Mouse (Mus musculus) right cerebral cortex, postnatal 4 days (tissue): ENCODE results near the gene Nipal3.

Experiments used
- DNase-seq: peaks from one replicate; pipeline ENCODE4 v3.0.0-alpha.2; 2022

Gene Nipal3

GRCm38 (mm10) chr4:135433443-135434394, 61.1 kb downstream of the Nipal3 start, which contains the start of gene Rcan3:
Gene Rcan3 (minus strand): TSS chr4:135433853.
- peak; percentile 83 for DNase-seq

GRCm38 (mm10) chr4:135433086-135433442, 61.8 kb downstream of the Nipal3 start:
- DNase-seq: no peak

DNA sequence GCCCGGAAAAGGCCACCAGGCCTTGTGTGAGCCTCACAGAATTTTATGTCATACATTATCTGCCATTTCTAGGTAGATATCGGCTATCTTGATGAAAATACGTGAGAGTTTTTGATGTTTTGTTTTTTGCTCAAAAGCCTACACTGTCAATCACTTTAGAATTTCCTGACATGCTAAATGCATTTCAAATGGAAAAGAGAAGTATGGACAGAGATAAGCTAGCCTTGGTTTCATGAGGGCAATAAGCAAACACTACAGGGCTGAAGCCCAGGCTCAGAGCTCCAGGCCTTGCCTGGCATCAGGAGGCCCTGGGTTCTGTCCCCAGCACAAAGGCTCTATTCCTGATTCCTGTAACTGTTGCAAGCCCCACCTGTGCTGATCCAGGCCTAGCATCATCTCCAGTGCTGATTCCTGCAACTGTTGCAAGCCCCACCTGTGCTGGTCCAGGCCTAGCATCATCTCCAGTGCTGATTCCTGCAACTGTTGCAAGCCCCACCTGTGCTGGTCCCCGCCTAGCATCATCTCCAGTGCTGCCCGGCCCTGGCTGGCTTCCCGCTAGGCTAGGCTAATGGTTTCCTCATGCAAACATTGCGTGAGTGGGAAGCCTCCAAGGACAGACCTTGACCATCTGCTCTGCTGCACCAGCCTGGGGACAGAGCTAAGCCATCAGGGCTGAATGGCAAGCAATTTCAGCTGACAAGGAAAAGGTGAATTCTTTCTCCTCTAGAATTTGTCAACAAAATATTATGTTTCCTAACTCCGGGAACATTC, 64.7 kb downstream of the Nipal3 start:
- no peak for DNase-seq

DNA sequence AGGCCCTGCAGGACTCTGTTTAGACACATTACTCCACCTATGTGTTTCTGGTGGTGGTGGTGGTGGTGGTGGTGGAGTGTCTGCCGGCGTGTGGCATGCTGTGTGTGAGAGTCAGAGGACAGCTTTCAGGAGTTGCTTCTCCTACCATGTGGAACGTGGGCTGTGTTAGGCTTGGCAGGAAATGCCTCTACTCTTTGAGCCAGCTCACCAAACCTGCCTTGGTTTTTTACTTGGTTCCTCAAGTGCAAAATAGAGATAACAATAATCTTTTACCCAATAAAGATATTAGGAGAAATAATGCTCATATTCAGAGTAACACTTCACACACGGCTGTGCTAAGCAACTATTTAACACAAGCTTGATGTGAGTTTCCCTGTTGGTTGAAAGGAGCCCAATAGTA, 65.5 kb downstream of the Nipal3 start:
- no peak for DNase-seq

GRCm38 (mm10) chr4:135426587-135426986, 68.3 kb downstream of the Nipal3 start:
- DNase-seq: no peak

GRCm38 (mm10) chr4:135425625-135426024, 69.2 kb downstream of the Nipal3 start:
- DNase-seq: peak; percentile 67

- DNase-seq: no peak
These were observed 73.9 kb downstream of the Nipal3 start for GRCm38 (mm10) chr4:135420961-135421360.

DNA sequence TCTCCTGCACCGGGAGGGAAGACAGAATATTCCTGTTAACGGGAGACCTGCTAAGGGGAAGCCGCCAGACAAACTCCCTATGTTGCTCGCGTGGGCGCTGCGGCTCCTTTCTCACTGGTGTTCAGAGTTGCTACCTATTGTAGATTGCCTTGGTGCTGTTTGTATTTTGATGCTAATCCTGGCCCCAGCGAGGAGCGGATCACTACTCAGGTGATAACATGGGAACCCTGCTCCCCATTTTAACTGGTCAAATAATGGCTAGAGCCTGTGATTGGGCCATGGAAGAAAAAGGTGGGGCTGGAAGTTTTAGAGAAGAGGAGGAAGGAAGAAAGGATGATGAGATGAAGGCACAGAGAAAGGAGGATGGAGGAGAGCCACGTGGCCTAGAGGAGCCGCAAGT, 74.4 kb downstream of the Nipal3 start:
- no peak for DNase-seq

DNA sequence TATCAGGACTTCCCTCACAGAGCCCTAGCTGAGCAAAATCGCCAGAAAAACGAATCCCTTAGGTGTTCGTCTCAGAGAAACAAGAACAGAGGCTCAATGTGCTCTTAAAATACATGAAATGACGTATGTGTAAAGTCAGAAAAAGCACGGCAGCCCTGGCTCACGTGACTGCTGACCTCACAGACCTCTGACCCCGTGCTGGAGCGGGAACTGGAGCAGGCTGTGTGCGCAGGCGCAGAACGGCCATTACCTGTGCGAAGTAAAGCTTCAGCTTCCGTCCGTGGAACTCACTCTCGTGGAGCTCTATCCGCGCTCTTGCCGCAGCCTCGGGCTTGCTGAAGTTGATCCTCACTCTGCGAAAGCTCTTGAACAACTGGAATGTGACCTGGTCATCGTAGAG, 74.8 kb downstream of the Nipal3 start:
- DNase-seq: no peak

GRCm38 (mm10) chr4:135416367-135416766, 78.5 kb downstream of the Nipal3 start:
- DNase-seq: no peak

DNA sequence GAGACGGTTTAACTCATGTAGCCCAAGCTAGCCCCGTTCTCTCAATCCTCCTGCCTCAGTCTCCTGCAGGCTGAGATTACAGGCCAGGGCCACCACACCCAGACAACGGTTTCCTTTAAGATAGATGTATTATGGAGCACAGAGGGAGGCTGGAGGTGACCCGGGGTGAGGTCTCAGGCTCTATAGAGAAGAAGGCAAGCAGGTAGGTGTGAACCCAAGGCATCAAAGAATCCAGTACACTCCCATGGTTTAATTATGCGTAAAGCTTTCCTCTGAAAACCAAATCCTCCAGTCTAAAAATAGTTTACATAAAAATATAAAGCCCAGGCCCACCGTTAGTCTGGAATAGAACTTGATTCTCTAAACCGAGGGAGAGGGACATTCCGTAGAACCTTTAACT, 81.3 kb downstream of the Nipal3 start:
- DNase-seq: no peak

DNA sequence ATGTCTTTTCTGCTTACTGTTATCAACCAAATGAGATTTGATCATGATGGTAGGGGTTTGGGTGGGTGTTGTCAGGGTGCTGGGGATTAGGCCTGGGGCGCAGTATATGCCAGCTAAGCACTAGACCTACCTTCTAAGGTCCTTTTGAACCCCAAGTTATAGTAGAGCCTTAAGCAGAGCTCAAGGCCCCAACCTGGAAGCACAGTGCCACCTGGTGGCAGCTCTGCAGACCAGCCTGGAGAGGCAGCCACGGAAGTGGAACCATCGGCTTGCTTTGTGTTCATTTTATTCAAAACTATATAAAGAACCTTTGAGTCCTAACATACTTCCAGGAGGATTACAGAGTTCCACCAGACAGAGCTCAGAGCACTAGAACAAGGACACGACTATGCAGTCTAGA, 83.2 kb downstream of the Nipal3 start:
- DNase-seq: peak; percentile 68

GRCm38 (mm10) chr4:135406180-135406579, 88.7 kb downstream of the Nipal3 start:
- no peak for DNase-seq

- DNase-seq: no peak
These were observed 89.9 kb downstream of the Nipal3 start for GRCm38 (mm10) chr4:135404916-135405315.

- no peak for DNase-seq
These were observed 90.8 kb downstream of the Nipal3 start for GRCm38 (mm10) chr4:135404048-135404447.

DNA sequence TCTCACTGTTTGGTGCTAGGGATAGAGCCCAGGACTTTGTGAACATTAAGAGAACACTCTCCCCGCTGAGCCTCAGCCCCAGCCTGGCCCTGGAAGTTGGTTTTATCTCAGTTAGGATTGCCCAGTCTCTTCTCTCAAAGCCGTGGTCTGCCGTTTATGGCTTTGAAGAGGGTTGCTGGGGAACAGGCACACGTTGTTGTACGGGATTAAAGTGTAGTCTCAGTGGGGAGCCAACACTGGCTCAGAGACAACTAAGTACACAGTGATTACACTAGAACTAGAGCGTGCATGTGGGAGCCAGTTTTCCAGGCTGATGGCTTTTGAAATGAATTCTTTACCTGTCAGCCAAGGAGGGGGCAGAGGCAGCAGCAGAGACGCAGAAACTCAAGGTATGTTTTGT, 93.0 kb downstream of the Nipal3 start:
- DNase-seq: no peak

DNA sequence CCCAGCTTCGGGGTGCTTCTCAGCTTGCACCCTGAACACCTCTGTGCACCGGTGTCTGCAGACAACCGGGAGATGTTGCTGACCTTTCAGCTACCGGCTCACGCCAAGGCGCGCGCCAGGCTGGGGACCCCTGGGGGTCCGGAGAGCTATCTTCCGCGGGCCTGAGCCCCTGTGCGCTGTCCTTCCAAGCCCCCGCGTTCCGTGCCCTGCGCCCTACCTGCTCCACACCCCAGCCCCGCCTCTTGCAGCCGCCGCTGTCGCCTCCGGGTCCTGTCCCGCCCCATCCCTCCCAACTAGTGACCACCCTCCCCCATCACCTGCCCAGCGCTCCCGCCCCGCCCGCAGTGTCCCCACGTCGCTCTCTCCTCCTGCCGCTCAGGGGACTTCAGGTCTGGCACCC, 96.8 kb downstream of the Nipal3 start, which contains the start of gene Ncmap:
TSS of gene Ncmap (minus strand) at position 237 of the 400 bp plus-strand sequence.
- no peak for DNase-seq

DNA sequence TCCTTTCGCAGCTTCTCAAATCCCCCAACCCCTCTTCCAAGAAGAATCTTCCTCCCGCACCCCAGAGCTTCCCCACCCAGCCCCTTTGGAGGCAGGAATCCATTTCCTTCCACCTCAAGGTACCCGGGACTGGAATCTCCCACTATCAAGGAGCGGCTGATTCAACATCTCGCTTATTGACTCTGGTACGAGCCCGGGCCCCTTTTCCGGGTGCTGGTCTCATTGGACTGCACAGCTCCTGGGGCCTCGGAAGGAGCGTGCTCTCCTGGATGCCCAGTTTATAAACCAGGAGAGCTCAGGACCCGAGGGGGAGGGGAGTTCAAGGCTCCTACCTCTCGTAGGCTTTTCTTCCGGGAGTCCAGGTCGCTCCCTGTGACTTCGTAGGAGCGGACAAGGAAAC, 97.3 kb downstream of the Nipal3 start:
- no peak for DNase-seq

- DNase-seq: no peak
These were observed 98.5 kb downstream of the Nipal3 start for GRCm38 (mm10) chr4:135396303-135396702.
